Mouse (Mus musculus): ENCODE data around the gene Pi4kb. TPM values are rescaled to one million over a fixed set of nuclear protein-coding genes. Genes with fewer than 3 reads are reported as not detected.
"Not testable (repeated sequence)": the region's sequence is repeated elsewhere in the genome, so short reads cannot be mapped to it uniquely, and the experiment has no call there.

Pi4kb gene
- total and polyA plus RNA-seq, 3 experiments = 24.0 to 39.2 (median 30.7) TPM

DNA sequence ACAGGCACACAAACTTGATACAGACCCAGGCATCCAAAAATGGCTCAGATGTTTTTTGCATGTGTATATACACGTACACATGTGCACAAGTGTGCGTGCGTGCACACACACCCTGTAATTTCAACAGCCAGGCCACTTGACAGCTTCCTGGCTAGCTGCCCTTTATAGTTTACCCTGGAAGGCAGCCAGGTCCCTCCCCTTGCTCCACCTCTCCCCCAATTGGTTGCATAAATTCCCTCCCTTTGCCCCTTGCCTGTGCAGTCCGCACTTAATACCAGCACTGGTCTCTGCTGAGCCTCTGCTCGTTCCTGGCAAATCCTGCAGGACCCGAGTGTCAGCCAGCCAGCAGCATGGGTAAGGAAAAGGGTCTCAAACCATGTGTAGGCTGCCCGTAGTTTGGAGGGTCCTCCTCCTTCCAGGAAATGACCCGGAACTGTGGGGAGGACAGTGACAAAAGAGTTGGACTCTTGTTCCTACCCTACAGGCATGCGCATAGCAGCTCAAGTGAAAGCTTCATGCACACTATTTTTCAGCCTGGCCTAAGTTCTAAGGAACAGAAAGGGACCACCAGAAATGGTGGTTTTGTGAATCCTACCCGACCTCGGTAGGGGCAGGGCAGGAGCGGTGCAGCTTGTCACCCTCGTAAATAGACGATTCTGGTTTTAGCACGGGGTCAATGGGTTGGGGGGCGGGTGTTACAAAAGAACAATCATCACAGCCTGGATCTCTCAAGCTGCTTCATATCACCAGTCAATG lies 41.5 kb upstream of the Pi4kb start, which contains the start of gene Selenbp1:
Gene Selenbp1, plus strand, starts transcription at position 248 of the 756 bp plus-strand sequence.
- Histone ChIP-seq H3K27ac (ENCODE audit: insufficient read depth, low read depth) (no peak within 1 kb of the TSS), H3K9ac (ENCODE audit: insufficient read depth, low read depth) (no peak within 1 kb of the TSS), H3K4me3 (replicated peaks in 1 of 3; ENCODE audit: low read depth in 2 of 3, low read length in 2 of 3, poor library complexity in 1 of 3) (no peak within 1 kb of the TSS), H3K4me1 (ENCODE audit: control insufficient read depth in 1 of 2, insufficient read depth in 2 of 2) (no peaks in the 10 kb centered on the region; a peak in 1 of 4 replicates), H3K4me2 (ENCODE audit: insufficient read depth, low read depth, poor library complexity, severe bottlenecking) (no peak within 1 kb of the TSS), H3K9me3 (replicated peaks; ENCODE audit: low read length) (no peaks in the 10 kb centered on the region), H3K36me3 (replicated peaks in 1 of 2; ENCODE audit: control insufficient read depth in 1 of 2, insufficient read depth in 1 of 2, low read length in 1 of 2) (no peaks in the 10 kb centered on the region), H3K27me3 (replicated peaks) (no peaks in the 10 kb centered on the region), H3K79me2 (replicated peaks; ENCODE audit: control insufficient read depth, extremely low read depth, insufficient read depth, poor library complexity, severe bottlenecking) (no peaks in the 10 kb centered on the region)
- TF ChIP-seq KAT2A (IDR thresholded peaks at IDR 0.05; ENCODE audit: insufficient replicate concordance, low read length) (no peak), NRF1 (IDR thresholded peaks at IDR 0.05; ENCODE audit: low read depth, low read length) (no peak), HCFC1 (IDR thresholded peaks at IDR 0.05; ENCODE audit: low read depth, low read length) (no peak), ZMIZ1 (IDR thresholded peaks at IDR 0.05; ENCODE audit: low read depth, low read length) (no peak), PAX5 (IDR thresholded peaks at IDR 0.05; ENCODE audit: low read length) (no peak), CHD2 (IDR thresholded peaks at IDR 0.05; ENCODE audit: low read length) (no peak), E2F4 (IDR thresholded peaks at IDR 0.05; ENCODE audit: insufficient replicate concordance, low read depth, low read length) (no peak), ZNF384 (IDR thresholded peaks at IDR 0.05; ENCODE audit: low read depth, low read length) (no peak), USF2 (conservative IDR thresholded peaks at IDR 0.05; ENCODE audit: low read depth, low read length) (no peak), MXI1 (IDR thresholded peaks at IDR 0.05; ENCODE audit: low read depth, low read length) (no peak), POLR2A (IDR thresholded peaks at IDR 0.05; ENCODE audit: low read depth, low read length) (no peak), POLR2AphosphoS2 (IDR thresholded peaks at IDR 0.05; ENCODE audit: low read depth, low read length) (no peak), MAX (IDR thresholded peaks at IDR 0.05; ENCODE audit: low read length) (no peak), TBP (conservative IDR thresholded peaks at IDR 0.05; ENCODE audit: low read depth, low read length) (no peak)
- DNase-seq (ENCODE audit: extremely low read depth) = no peak
- in situ Hi-C loops (cut with MboI; ENCODE audit: low pct_ligation_motif_present, low pct_unique_long_range_greater_than_20kb, low sequenced_read_pairs) = no loop called here
- dilution Hi-C loops (cut with MboI; ENCODE audit: extremely low pct_ligation_motif_present, extremely low pct_unique_long_range_greater_than_20kb, low sequenced_read_pairs) = no loop called here

DNA sequence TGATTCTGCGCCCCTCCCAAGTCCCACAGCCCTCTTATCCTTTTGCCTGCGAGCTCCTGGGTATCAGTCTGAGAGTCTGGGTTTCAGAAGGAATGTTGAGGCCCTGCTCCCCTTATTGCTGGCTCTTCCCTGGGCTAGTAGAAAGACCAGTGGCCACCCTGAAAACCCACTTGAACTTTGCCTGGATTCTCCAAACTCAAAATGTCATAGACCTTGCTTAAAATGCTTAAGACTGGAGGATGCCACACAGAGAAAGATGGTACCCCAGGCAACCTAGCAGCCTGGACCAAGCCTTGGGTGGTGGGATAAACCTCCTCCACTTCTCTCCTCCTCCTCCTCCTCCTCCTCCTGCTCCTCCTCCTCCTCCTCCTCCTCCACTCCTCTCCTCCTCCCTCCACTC lies 40.9 kb upstream of the Pi4kb start:
- H3K4me3 ChIP-seq (replicated peaks in 1 of 3; ENCODE audit: low read depth in 2 of 3, low read length in 2 of 3, poor library complexity in 1 of 3); H3K4me1 ChIP-seq (ENCODE audit: control insufficient read depth in 1 of 2, insufficient read depth in 2 of 2); H3K4me2 ChIP-seq (ENCODE audit: insufficient read depth, low read depth, poor library complexity, severe bottlenecking); H3K79me2 ChIP-seq (replicated peaks; ENCODE audit: control insufficient read depth, extremely low read depth, insufficient read depth, poor library complexity, severe bottlenecking); dilution Hi-C loops (cut with MboI; ENCODE audit: extremely low pct_ligation_motif_present, extremely low pct_unique_long_range_greater_than_20kb, low sequenced_read_pairs); H3K27me3 ChIP-seq (replicated peaks); H3K36me3 ChIP-seq (replicated peaks in 1 of 2; ENCODE audit: control insufficient read depth in 1 of 2, insufficient read depth in 1 of 2, low read length in 1 of 2); H3K9ac ChIP-seq (ENCODE audit: insufficient read depth, low read depth); H3K27ac ChIP-seq (ENCODE audit: insufficient read depth, low read depth); H3K9me3 ChIP-seq (replicated peaks; ENCODE audit: low read length); in situ Hi-C loops (cut with MboI; ENCODE audit: low pct_ligation_motif_present, low pct_unique_long_range_greater_than_20kb, low sequenced_read_pairs); DNase-seq (ENCODE audit: extremely low read depth): not testable (repeated sequence)

DNA sequence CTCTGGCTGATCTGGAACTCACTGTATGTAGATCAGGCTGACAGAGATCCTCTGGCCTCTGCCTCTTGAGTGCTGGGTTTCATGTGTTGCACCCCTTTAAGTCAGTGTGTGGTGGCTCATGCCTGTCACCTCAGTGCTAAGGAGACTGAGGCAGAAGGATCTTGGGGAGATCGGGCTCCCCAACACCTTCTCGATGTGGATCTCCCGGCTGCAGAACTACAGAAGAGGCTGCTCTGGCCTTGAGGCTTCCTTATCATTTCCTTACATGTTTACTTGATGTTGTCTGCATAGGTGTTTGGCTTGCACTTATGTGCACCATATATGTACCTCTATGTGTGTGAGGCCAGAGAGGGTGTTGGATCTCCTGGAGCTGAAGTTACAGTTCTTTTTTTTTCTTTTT lies 40.0 kb upstream of the Pi4kb start:
- DNase-seq (ENCODE audit: extremely low read depth); in situ Hi-C loops (cut with MboI; ENCODE audit: low pct_ligation_motif_present, low pct_unique_long_range_greater_than_20kb, low sequenced_read_pairs); H3K27ac ChIP-seq (ENCODE audit: insufficient read depth, low read depth); H3K9ac ChIP-seq (ENCODE audit: insufficient read depth, low read depth); H3K9me3 ChIP-seq (replicated peaks; ENCODE audit: low read length); H3K4me2 ChIP-seq (ENCODE audit: insufficient read depth, low read depth, poor library complexity, severe bottlenecking); H3K79me2 ChIP-seq (replicated peaks; ENCODE audit: control insufficient read depth, extremely low read depth, insufficient read depth, poor library complexity, severe bottlenecking); H3K4me3 ChIP-seq (replicated peaks in 1 of 3; ENCODE audit: low read depth in 2 of 3, low read length in 2 of 3, poor library complexity in 1 of 3); H3K36me3 ChIP-seq (replicated peaks in 1 of 2; ENCODE audit: control insufficient read depth in 1 of 2, insufficient read depth in 1 of 2, low read length in 1 of 2); H3K4me1 ChIP-seq (ENCODE audit: control insufficient read depth in 1 of 2, insufficient read depth in 2 of 2); H3K27me3 ChIP-seq (replicated peaks); dilution Hi-C loops (cut with MboI; ENCODE audit: extremely low pct_ligation_motif_present, extremely low pct_unique_long_range_greater_than_20kb, low sequenced_read_pairs): not testable (repeated sequence)

DNA sequence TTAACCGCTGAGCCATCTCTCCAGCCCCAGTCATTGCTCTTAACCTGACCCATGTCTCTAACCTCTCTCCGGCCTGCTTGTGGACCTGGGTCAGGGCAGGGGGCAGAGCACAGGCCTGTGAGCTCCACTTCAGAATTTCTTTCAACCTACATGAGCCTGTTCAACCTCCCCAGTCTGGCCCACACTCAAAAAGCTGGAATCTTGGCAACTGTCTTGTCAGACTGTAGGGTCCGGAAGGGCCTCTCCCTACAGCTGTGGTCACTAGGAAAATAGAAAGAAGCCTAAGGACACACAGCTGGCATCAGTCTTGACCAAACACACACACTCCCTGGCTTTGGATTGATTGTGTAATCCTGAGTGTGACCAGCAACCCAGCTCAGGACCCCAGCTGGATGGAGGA lies 39.2 kb upstream of the Pi4kb start:
- in situ Hi-C loops (cut with MboI; ENCODE audit: low pct_ligation_motif_present, low pct_unique_long_range_greater_than_20kb, low sequenced_read_pairs); H3K9me3 ChIP-seq (replicated peaks; ENCODE audit: low read length); H3K36me3 ChIP-seq (replicated peaks in 1 of 2; ENCODE audit: control insufficient read depth in 1 of 2, insufficient read depth in 1 of 2, low read length in 1 of 2); H3K27ac ChIP-seq (ENCODE audit: insufficient read depth, low read depth); H3K4me3 ChIP-seq (replicated peaks in 1 of 3; ENCODE audit: low read depth in 2 of 3, low read length in 2 of 3, poor library complexity in 1 of 3); H3K27me3 ChIP-seq (replicated peaks); H3K4me1 ChIP-seq (ENCODE audit: control insufficient read depth in 1 of 2, insufficient read depth in 2 of 2); H3K9ac ChIP-seq (ENCODE audit: insufficient read depth, low read depth); DNase-seq (ENCODE audit: extremely low read depth); H3K4me2 ChIP-seq (ENCODE audit: insufficient read depth, low read depth, poor library complexity, severe bottlenecking); H3K79me2 ChIP-seq (replicated peaks; ENCODE audit: control insufficient read depth, extremely low read depth, insufficient read depth, poor library complexity, severe bottlenecking); dilution Hi-C loops (cut with MboI; ENCODE audit: extremely low pct_ligation_motif_present, extremely low pct_unique_long_range_greater_than_20kb, low sequenced_read_pairs): not testable (repeated sequence)

All from CH12.LX (cell line).